Mouse (Mus musculus): ENCODE measurements around the gene Emilin1. TPM values are rescaled to one million over a fixed set of nuclear protein-coding genes. Genes with fewer than 3 reads are reported as not detected.

Gene Emilin1
- polyA plus RNA-seq, 1 experiment, result 17.6 TPM

DNA sequence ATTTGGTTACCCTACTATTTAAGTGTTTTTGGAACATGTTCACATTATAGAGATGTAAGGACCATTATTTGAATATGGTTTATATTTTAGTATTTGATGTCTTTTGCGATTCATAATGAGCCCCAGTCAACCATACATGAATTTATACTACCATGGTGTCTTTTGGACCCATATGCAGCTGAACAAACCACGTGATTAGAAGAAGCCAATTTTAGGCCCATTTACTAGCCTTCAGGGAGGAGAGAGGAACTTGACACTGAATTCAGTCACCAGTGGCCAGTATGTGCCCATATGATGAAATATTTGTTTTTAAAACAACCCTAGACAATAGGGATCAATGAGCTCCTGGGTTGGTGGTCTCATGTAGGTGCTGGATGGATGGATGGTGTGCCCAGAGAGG lies 47.6 kb downstream of the Emilin1 start:
- no peak overlapping the region for H3K4me3 ChIP-seq (replicated peaks; ENCODE audit: control insufficient read depth, low read depth, low read length)
- H3K27ac ChIP-seq (ENCODE audit: control insufficient read depth, insufficient read depth, low read depth, low read length, poor library complexity), result peak overlapping the region; percentile 82; the same call in 1 of the 2 replicates
- 75% methylated on average over 2 of the region's 2 CpGs for WGBS
- peaks cover 4% of the 10 kb centered on the region for H3K4me1 ChIP-seq (ENCODE audit: control insufficient read depth, insufficient read depth, low read length)
- no peak for TF ChIP-seq CTCF (IDR thresholded peaks at IDR 0.05; ENCODE audit: control insufficient read depth, insufficient read depth, low read length)
- TF ChIP-seq POLR2A (IDR thresholded peaks at IDR 0.05; ENCODE audit: borderline replicate concordance, control insufficient read depth, low read depth, low read length), result no peak

DNA sequence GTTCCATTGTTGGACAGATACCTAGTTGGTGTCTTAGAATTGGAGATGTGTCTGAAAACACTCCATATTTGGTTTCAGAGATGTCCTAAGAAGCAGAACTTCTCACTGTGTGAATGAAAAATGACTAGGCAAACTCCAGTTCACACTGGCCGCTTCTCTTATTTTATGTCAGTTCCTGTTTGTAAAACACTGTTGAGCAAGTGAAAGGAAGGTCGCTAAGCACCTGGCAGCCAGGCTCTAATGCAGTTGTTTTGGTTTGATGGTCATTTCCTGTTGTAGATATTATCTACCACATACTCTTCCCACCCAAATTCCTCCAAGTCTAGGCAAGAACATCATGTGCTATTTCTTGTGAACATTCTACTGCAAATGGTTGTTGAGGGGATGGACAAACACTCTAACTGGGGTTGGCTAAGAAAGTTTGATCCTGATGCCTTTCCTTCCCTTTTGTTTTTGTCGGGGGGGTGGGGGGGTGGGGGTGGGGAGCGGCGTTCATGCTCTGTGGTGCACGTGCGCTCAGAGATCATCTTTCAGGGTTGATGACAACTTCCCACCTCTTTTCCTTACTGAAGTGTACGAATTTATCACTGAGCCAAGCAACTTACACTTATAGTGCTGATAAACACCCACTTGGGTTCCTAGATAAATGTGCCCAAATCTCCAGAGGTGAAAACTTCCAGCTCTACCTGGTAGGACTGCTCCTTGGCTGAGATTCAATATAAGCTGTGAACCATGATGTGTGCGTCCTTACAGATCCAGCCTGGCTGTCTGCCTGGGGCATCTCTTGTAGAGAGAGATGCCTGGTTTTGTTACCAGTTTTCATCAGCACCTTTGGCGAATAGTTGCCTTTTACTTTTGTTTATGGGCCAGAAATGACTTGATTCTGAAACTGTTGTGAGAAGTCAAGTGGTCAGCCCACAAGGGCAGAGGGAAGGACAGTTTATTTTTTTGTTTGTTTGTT lies 48.6 kb downstream of the Emilin1 start:
- TF ChIP-seq CTCF (IDR thresholded peaks at IDR 0.05; ENCODE audit: control insufficient read depth, insufficient read depth, low read length), result no peak
- TF ChIP-seq POLR2A (IDR thresholded peaks at IDR 0.05; ENCODE audit: borderline replicate concordance, control insufficient read depth, low read depth, low read length), result no peak
- H3K4me3 ChIP-seq (replicated peaks; ENCODE audit: control insufficient read depth, low read depth, low read length), result no peak overlapping the region
- WGBS, result 14% methylated on average over 10 of the region's 10 CpGs
- peaks cover 4% of the 10 kb centered on the region for H3K4me1 ChIP-seq (ENCODE audit: control insufficient read depth, insufficient read depth, low read length)
- H3K27ac ChIP-seq (ENCODE audit: control insufficient read depth, insufficient read depth, low read depth, low read length, poor library complexity), result peak overlapping the region; percentile 82; the same call in 1 of the 2 replicates

DNA sequence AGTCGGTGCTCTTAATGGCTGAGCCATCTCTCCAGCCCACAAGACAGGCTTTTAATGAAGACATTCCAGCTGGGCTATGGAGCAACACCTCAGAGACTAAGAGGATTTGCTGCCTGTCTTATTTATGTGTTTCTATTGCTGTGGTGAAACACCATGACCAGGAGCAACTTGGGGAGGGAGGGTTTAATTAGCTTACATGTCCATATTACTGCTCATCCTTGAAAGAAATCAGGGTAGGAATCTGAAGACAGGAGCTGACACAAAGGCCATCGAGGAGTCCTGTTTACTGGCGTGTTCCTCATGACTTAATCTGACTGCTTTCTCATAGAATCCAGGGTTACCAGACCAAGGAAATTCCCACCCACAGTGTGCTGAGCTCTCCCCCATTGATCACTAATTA lies 50.7 kb downstream of the Emilin1 start:
- TF ChIP-seq CTCF (IDR thresholded peaks at IDR 0.05; ENCODE audit: control insufficient read depth, insufficient read depth, low read length) (no peak), POLR2A (IDR thresholded peaks at IDR 0.05; ENCODE audit: borderline replicate concordance, control insufficient read depth, low read depth, low read length) (no peak)

DNA sequence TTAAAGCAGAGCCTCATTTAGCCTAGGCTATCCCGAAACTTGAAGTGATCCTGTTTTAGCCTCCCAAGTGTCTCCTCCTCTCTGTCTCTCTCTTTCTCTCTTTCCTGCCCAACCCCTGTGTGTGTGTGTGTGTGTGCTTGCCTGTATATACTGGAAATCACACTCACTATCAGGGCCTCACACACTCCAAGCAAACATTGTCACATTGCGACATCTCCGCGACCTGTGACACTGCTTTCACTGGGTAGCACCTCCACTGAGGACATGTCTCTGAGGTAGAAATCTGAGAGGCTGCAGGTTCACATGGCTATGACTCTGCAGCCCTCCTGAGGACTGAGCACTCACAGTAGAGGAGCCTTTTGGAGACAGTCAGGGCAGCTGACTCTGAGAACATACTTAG lies 53.0 kb downstream of the Emilin1 start:
- 73% methylated on average over 4 of the region's 4 CpGs for WGBS
- no peak overlapping the region for H3K4me3 ChIP-seq (replicated peaks; ENCODE audit: control insufficient read depth, low read depth, low read length)
- no peak overlapping the region for H3K27ac ChIP-seq (ENCODE audit: control insufficient read depth, insufficient read depth, low read depth, low read length, poor library complexity)
- H3K4me1 ChIP-seq (ENCODE audit: control insufficient read depth, insufficient read depth, low read length), result peaks cover 1% of the 10 kb centered on the region; the same call in 1 of the 2 replicates
- TF ChIP-seq CTCF (IDR thresholded peaks at IDR 0.05; ENCODE audit: control insufficient read depth, insufficient read depth, low read length), result no peak
- no peak for TF ChIP-seq POLR2A (IDR thresholded peaks at IDR 0.05; ENCODE audit: borderline replicate concordance, control insufficient read depth, low read depth, low read length)

More for the DNA sequence above, 50.7 kb downstream of the Emilin1 start:
- Histone ChIP-seq H3K4me1 (ENCODE audit: control insufficient read depth, insufficient read depth, low read length) (peaks cover 1% of the 10 kb centered on the region; the same call in 1 of the 2 replicates), H3K4me3 (replicated peaks; ENCODE audit: control insufficient read depth, low read depth, low read length) (no peak overlapping the region), H3K27ac (ENCODE audit: control insufficient read depth, insufficient read depth, low read depth, low read length, poor library complexity) (no peak overlapping the region)
- WGBS, result 89% methylated on average over 3 of the region's 3 CpGs

DNA sequence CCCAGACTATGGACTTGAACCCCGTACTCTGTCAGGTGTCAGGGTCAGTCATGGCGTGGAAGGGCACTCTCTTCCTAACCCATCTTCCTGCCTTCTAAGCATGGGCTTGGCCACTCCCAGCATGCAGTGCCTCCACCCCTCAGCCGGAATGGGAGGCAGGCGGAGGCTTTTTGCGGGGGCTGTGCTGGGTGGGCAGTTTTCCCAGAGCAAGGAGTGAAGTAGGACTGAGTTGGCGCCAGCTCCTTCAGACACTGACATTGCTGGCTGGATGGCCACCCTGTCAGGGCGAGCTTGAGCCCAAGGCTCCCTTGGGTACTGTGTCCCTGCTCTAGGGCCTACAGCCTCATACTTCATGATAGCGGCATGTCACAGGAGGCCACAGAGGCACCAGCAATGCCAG lies 55.2 kb downstream of the Emilin1 start, which contains the start of gene Tcf23:
Tcf23 (plus strand) TSS at position 247 of the 400 bp plus-strand sequence.
- Histone ChIP-seq H3K4me3 (replicated peaks; ENCODE audit: control insufficient read depth, low read depth, low read length) (no peak within 1 kb of the TSS), H3K27ac (ENCODE audit: control insufficient read depth, insufficient read depth, low read depth, low read length, poor library complexity) (no peak within 1 kb of the TSS), H3K4me1 (ENCODE audit: control insufficient read depth, insufficient read depth, low read length) (no peaks in the 10 kb centered on the region; the same call in 1 of the 2 replicates)
- no peak for TF ChIP-seq CTCF (IDR thresholded peaks at IDR 0.05; ENCODE audit: control insufficient read depth, insufficient read depth, low read length)
- TF ChIP-seq POLR2A (IDR thresholded peaks at IDR 0.05; ENCODE audit: borderline replicate concordance, control insufficient read depth, low read depth, low read length), result no peak
- 85% methylated on average over 8 of the region's 8 CpGs for WGBS

DNA sequence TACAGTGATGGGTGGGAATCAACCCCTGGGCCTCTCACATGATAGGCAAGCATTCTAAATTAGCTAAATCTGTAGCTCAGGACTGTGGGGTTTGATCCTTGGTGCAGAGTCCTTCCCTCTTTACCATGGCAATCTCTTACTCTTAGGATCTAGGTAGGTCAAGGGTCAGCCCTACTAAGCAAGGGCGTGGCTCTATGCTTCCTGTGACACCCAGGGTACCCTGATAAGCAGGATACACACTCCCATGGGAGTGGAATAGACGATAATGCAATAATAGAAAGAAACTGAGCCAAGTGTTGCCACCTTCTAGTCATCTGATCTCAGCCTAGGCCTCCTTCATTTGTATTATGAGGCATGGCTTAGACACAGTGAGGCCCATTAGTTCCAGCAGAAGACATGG lies 56.2 kb downstream of the Emilin1 start:
- WGBS, result 50% methylated on average over 2 of the region's 2 CpGs
- H3K4me1 ChIP-seq (ENCODE audit: control insufficient read depth, insufficient read depth, low read length), result no peaks in the 10 kb centered on the region; the same call in 1 of the 2 replicates
- no peak for TF ChIP-seq CTCF (IDR thresholded peaks at IDR 0.05; ENCODE audit: control insufficient read depth, insufficient read depth, low read length)
- H3K27ac ChIP-seq (ENCODE audit: control insufficient read depth, insufficient read depth, low read depth, low read length, poor library complexity), result no peak overlapping the region
- no peak overlapping the region for H3K4me3 ChIP-seq (replicated peaks; ENCODE audit: control insufficient read depth, low read depth, low read length)

Other genes with a start within 250 kb of the Emilin1 start
- 161 and 187 TPM in 2 replicates for gene Cenpa, start 246.6 kb upstream of the Emilin1 start, polyA plus RNA-seq (2011; ENCODE audit: insufficient read depth, insufficient read length, low replicate concordance, missing spikeins)
- gene Dpysl5, start 201.8 kb upstream of the Emilin1 start, polyA plus RNA-seq (2011; ENCODE audit: insufficient read depth, insufficient read length, low replicate concordance, missing spikeins), result 0.40 TPM in 1 of 2 replicates, not detected in the other
- gene Mapre3, start 98.8 kb upstream of the Emilin1 start, polyA plus RNA-seq (2011; ENCODE audit: insufficient read depth, insufficient read length, low replicate concordance, missing spikeins), result 1.3 and 2.4 TPM in 2 replicates
- 15.3 and 29.1 TPM in 2 replicates for gene Tmem214, start 45.4 kb upstream of the Emilin1 start, polyA plus RNA-seq (2011; ENCODE audit: insufficient read depth, insufficient read length, low replicate concordance, missing spikeins)
- gene Agbl5, start 24.7 kb upstream of the Emilin1 start, polyA plus RNA-seq (2011; ENCODE audit: insufficient read depth, insufficient read length, low replicate concordance, missing spikeins), result 5.4 and 6.2 TPM in 2 replicates
- 147 and 148 TPM in 2 replicates for gene Ost4, start 5.6 kb upstream of the Emilin1 start, polyA plus RNA-seq (2011; ENCODE audit: insufficient read depth, insufficient read length, low replicate concordance, missing spikeins)
- gene Khk, start 8.0 kb downstream of the Emilin1 start, polyA plus RNA-seq (2011; ENCODE audit: insufficient read depth, insufficient read length, low replicate concordance, missing spikeins), result 42.6 and 45.4 TPM in 2 replicates
- gene Cgref1, start 32.2 kb downstream of the Emilin1 start, polyA plus RNA-seq (2011; ENCODE audit: insufficient read depth, insufficient read length, low replicate concordance, missing spikeins), result 1.0 TPM in 1 of 2 replicates, not detected in the other
- 138 and 214 TPM in 2 replicates for gene Preb, start 47.0 kb downstream of the Emilin1 start, polyA plus RNA-seq (2011; ENCODE audit: insufficient read depth, insufficient read length, low replicate concordance, missing spikeins)
- gene Tcf23, start 55.3 kb downstream of the Emilin1 start, polyA plus RNA-seq (2011; ENCODE audit: insufficient read depth, insufficient read length, low replicate concordance, missing spikeins), result not detected in 2 replicates
- gene Atraid, start 134.9 kb downstream of the Emilin1 start, polyA plus RNA-seq (2011; ENCODE audit: insufficient read depth, insufficient read length, low replicate concordance, missing spikeins), result 53.2 and 95.6 TPM in 2 replicates
- gene Slc5a6, start 135.5 kb downstream of the Emilin1 start, polyA plus RNA-seq (2011; ENCODE audit: insufficient read depth, insufficient read length, low replicate concordance, missing spikeins), result 1.6 and 3.6 TPM in 2 replicates
- gene Cad, start 141.4 kb downstream of the Emilin1 start, polyA plus RNA-seq (2011; ENCODE audit: insufficient read depth, insufficient read length, low replicate concordance, missing spikeins), result 9.7 and 21.8 TPM in 2 replicates
- not detected in 2 replicates for gene Dnajc5g, start 192.9 kb downstream of the Emilin1 start, polyA plus RNA-seq (2011; ENCODE audit: insufficient read depth, insufficient read length, low replicate concordance, missing spikeins)
- not detected in 2 replicates for gene Slc30a3, start 194.8 kb downstream of the Emilin1 start, polyA plus RNA-seq (2011; ENCODE audit: insufficient read depth, insufficient read length, low replicate concordance, missing spikeins)
- not detected in 2 replicates for gene Trim54, start 203.3 kb downstream of the Emilin1 start, polyA plus RNA-seq (2011; ENCODE audit: insufficient read depth, insufficient read length, low replicate concordance, missing spikeins)
- not detected in 2 replicates for gene Ucn, start 225.4 kb downstream of the Emilin1 start, polyA plus RNA-seq (2011; ENCODE audit: insufficient read depth, insufficient read length, low replicate concordance, missing spikeins)
- gene Mpv17, start 240.8 kb downstream of the Emilin1 start, polyA plus RNA-seq (2011; ENCODE audit: insufficient read depth, insufficient read length, low replicate concordance, missing spikeins), result 5.3 and 14.4 TPM in 2 replicates